Mouse (Mus musculus) forebrain, embryonic 11.5 days (tissue): ENCODE data around the gene Tmem164. TPM values are rescaled to one million over a fixed set of nuclear protein-coding genes. Genes with fewer than 3 reads are reported as not detected.

Experiments used
- ATAC-seq: fragments of 200-750 bp; cut with Nextera tagmentation; replicated peaks from 2 replicates; pipeline ENCODE4 v1.8.0; 2017; ENCODE audit warnings: moderate TSS enrichment; ENCODE audit not compliant: low FRiP score
- DNase-seq: peaks from one replicate; pipeline ENCODE4 v3.0.0-alpha.2; 2017; ENCODE audit warnings: low spot score
- H3K27ac ChIP-seq: fragments of 300-500 bp; sonication (generic); 2 replicates; pipeline ENCODE4 v1.5.1; 2014; ENCODE audit warnings: low read depth, low read length
- H3K27me3 ChIP-seq: fragments of 300-500 bp; sonication (generic); 2 replicates; pipeline ENCODE4 v1.6.1; 2014; ENCODE audit warnings: mild to moderate bottlenecking, low read length, mixed read lengths; ENCODE audit not compliant: control insufficient read depth, insufficient read depth
- H3K36me3 ChIP-seq: fragments of 300-500 bp; sonication (generic); 2 replicates; pipeline ENCODE4 v1.6.1; 2014; ENCODE audit warnings: mild to moderate bottlenecking, low read length, moderate library complexity, mixed read lengths; ENCODE audit not compliant: control insufficient read depth, insufficient read depth
- H3K4me1 ChIP-seq: fragments of 300-500 bp; sonication (generic); replicated peaks from 2 replicates; pipeline ENCODE4 v1.6.1; 2014; ENCODE audit warnings: low read length, mixed read lengths; ENCODE audit not compliant: control insufficient read depth, insufficient read depth
- H3K4me2 ChIP-seq: fragments of 300-500 bp; sonication (generic); 2 replicates; pipeline ENCODE4 v1.6.1; 2014; ENCODE audit warnings: low read depth, mild to moderate bottlenecking, low read length, moderate library complexity, mixed read lengths; ENCODE audit not compliant: severe bottlenecking
- H3K4me3 ChIP-seq: fragments of 300-500 bp; sonication (generic); 2 replicates; pipeline ENCODE4 v1.5.1; 2014; ENCODE audit warnings: low read depth, low read length
- H3K9ac ChIP-seq: fragments of 300-500 bp; sonication (generic); 2 replicates; pipeline ENCODE4 v1.6.1; 2014; ENCODE audit warnings: low read length
- H3K9me3 ChIP-seq: fragments of 300-500 bp; sonication (generic); 2 replicates; pipeline ENCODE4 v1.6.1; 2016; ENCODE audit warnings: low read length, mixed read lengths; ENCODE audit not compliant: control insufficient read depth
- WGBS: fragments of 180-500 bp; shearing (Covaris S2); extraction: QIAGEN DNeasy Blood & Tissue Kit; methylation state at CpG from one replicate; pipeline ENCODE4 v1.1.7; 2014; 5-methylcytosine and 5-hydroxymethylcytosine counted together
- polyA plus RNA-seq: library from polyadenylated mRNA; unstranded; fragments of >200 nt; fragmentation: Nextera tagmentation; extraction: Ambion mirVana; gene quantifications from 2 replicates; pipeline ENCODE4 v1.2.1, GENCODE M21; 2014

The Tmem164 gene
- polyA plus RNA-seq, 1 experiment from 2014 or later: 42.6 TPM

DNA sequence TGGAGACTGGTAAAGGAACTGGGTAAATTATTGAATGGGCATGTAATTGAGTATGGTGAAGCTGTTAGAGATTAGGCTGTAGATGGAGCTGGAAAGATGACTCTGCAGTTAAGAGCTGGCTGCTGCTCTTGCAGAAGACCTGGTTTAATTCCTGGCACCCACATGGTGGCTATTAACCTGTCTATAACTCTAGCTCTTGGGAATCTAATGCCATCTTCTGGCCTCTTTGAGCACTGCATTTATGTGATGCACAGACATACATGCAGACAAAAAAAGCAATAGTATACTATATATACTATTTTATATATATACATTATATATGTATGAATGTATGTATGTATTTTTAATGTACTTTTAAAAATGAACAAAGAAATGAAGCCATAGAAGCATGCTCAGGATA is 66.2 kb downstream of the Tmem164 start:
- Histone ChIP-seq H3K36me3 (no peaks in the 10 kb centered on the region; the same call in 1 of the 2 replicates), H3K9ac (no peak overlapping the region), H3K4me2 (no peak overlapping the region), H3K4me3 (no peak overlapping the region), H3K4me1 (no peaks in the 10 kb centered on the region), H3K27ac (no peak overlapping the region), H3K9me3 (no peaks in the 10 kb centered on the region), H3K27me3 (0 out of 2 replicates have a peak, but pooled peaks cover 2% of the 10 kb centered on the region)
- no peak for ATAC-seq
- DNase-seq: no peak

DNA sequence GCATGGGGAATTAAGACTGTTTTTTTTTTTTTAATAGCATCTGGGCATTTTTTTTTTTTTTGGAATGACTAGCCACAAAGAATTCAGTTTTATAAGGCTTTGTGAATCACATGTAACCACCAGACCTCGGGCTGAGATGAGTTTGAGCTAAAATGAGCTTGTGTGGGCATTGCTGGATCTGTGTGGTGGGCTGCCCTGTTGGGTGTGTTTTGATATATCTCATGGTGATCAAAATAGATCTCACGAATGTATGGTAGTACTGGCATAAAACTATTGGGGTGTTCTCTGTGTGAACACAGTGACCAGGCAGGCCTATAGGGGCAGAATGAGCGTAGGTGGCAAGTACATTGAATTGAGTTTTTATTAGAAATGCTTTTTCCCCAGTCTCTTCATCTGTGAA is 67.4 kb downstream of the Tmem164 start:
- Histone ChIP-seq H3K4me1 (no peaks in the 10 kb centered on the region), H3K9ac (no peak overlapping the region), H3K27ac (no peak overlapping the region), H3K4me2 (no peak overlapping the region), H3K36me3 (no peaks in the 10 kb centered on the region; the same call in 1 of the 2 replicates), H3K9me3 (no peaks in the 10 kb centered on the region), H3K4me3 (no peak overlapping the region), H3K27me3 (no peaks in the 10 kb centered on the region; the same call in 1 of the 2 replicates)
- DNase-seq: no peak
- ATAC-seq: no peak
- WGBS: 78% methylated on average over 3 of the region's 3 CpGs

DNA sequence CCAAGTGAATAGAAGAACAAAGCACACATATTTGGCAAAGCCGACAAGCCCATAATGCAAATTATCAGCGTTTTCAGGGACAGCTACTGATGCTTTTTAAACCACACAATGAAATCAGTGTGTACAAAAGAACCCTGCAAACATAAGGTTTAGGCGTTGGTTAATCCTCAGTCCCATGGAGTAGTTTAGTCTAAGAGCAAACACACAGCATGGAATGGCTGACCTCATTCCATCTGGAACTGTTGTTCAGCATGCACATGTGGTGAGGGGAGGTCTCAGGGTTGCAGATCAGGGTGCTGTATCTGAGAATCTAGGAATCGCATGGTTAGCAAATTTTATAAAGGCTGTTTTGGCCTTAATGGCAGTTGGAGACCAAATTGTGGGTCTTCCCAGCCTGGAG is 69.6 kb downstream of the Tmem164 start:
- H3K27me3 ChIP-seq: no peaks in the 10 kb centered on the region; the same call in 1 of the 2 replicates
- 42% methylated on average over 4 of the region's 4 CpGs for WGBS
- no peak for ATAC-seq

DNA sequence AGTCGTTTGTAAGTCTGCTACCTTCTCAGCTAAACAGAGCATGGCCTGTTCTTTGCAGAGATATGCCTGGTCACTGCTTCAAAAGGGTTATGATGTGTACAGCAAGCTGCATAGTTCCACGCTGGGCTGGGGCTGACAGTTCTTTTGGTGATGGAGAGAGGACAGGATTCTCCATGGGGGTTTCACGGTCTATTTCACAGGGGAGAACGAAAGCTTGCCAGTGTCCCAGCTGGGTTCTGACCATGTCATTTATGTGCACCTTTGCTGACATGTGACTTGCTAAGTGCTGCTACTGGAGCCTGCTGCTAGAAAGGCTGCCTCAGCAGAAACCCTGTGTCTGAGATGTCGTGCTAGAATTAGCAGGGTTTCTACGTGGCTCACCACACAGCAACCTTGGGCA is 74.3 kb downstream of the Tmem164 start:
- WGBS: 83% methylated on average over 6 of the region's 6 CpGs
- Histone ChIP-seq H3K4me3 (no peak overlapping the region), H3K4me2 (no peak overlapping the region), H3K27ac (no peak overlapping the region), H3K27me3 (peaks cover 8% of the 10 kb centered on the region; the same call in 1 of the 2 replicates), H3K36me3 (no peaks in the 10 kb centered on the region), H3K4me1 (no peaks in the 10 kb centered on the region), H3K9ac (no peak overlapping the region), H3K9me3 (no peaks in the 10 kb centered on the region)
- DNase-seq: no peak
- ATAC-seq: no peak

More for the DNA sequence above, 69.6 kb downstream of the Tmem164 start:
- H3K27ac ChIP-seq: no peak overlapping the region
- no peak overlapping the region for H3K4me2 ChIP-seq
- DNase-seq: no peak
- H3K9me3 ChIP-seq: no peaks in the 10 kb centered on the region
- H3K9ac ChIP-seq: no peak overlapping the region
- no peak overlapping the region for H3K4me3 ChIP-seq
- H3K36me3 ChIP-seq: no peaks in the 10 kb centered on the region; the same call in 1 of the 2 replicates
- H3K4me1 ChIP-seq: no peaks in the 10 kb centered on the region

DNA sequence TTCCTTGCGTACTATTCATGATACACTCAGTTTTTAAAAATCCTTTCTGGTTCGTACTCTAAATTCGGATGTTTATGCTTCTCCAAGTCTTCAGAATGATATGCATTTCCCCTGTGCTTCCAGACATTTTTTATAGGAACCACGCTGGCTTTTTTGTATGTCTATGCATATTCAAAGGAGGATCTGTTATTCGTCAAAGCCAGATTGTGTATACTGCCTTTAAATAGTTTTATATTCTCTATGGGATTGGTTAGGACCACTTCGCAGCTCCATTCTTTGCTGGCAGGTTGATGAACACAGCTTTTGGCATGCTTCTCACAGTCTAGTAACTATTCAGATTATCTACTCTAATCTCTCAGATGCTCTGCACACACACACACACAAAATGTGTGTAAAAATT is 79.2 kb downstream of the Tmem164 start:
- Histone ChIP-seq H3K27ac (no peak overlapping the region), H3K4me3 (no peak overlapping the region), H3K9ac (no peak overlapping the region), H3K27me3 (peaks cover 12% of the 10 kb centered on the region), H3K36me3 (no peaks in the 10 kb centered on the region), H3K9me3 (no peaks in the 10 kb centered on the region), H3K4me2 (no peak overlapping the region), H3K4me1 (no peaks in the 10 kb centered on the region)
- no peak for ATAC-seq
- DNase-seq: no peak
- WGBS: 91% methylated on average over 6 of the region's 6 CpGs

DNA sequence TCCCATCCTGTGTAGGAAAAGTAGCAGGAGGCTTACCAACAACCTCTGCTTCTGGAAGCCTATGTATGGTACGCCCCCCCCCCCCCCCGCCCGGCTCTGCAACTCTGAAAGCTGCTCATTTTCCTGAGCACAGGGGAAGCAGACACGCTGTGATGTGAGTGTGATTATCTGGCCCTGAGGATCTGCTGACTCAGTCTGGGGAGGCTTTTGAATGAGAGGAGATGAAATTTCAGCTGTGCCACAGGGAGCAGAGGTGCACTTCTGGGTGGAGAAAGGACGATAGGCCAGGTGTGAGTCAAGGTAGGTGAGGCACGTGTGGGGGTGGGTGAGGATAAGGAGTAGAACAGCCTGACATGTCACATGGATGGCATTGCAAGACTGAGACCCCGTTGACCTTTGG is 82.1 kb downstream of the Tmem164 start:
- Histone ChIP-seq H3K9ac (no peak overlapping the region), H3K27ac (no peak overlapping the region), H3K4me2 (no peak overlapping the region), H3K4me1 (no peaks in the 10 kb centered on the region), H3K4me3 (no peak overlapping the region), H3K27me3 (peaks cover 10% of the 10 kb centered on the region), H3K9me3 (no peaks in the 10 kb centered on the region), H3K36me3 (no peaks in the 10 kb centered on the region)
- ATAC-seq (no peak), DNase-seq (no peak)
- WGBS: 89% methylated on average over 6 of the region's 7 CpGs

DNA sequence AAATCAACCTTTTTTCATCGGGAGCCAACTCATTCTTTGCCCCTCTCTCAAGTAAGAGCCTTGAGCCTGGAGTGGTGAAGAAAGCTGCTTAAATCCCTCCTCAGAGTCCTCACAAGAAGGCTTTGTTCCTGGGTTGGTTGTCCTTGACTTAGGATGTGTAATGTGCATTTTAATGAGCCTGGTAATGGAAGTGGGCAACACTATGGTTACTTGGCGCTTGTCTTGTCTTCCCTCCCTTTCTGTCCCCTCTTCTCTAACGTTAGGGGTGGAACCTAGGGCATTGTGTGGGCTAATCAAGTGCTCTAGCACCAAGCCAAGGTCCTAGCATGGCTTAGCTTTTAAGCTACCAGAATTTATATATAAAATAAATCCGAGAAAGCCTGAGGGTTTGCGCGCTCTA is 88.5 kb downstream of the Tmem164 start:
- Histone ChIP-seq H3K27me3 (peaks cover 2% of the 10 kb centered on the region; the same call in 1 of the 2 replicates), H3K9ac (no peak overlapping the region), H3K4me3 (no peak overlapping the region), H3K36me3 (no peaks in the 10 kb centered on the region), H3K4me1 (no peaks in the 10 kb centered on the region), H3K4me2 (no peak overlapping the region), H3K9me3 (no peaks in the 10 kb centered on the region), H3K27ac (no peak overlapping the region)
- DNase-seq (no peak), ATAC-seq (no peak)
- WGBS: 84% methylated on average over 6 of the region's 6 CpGs

DNA sequence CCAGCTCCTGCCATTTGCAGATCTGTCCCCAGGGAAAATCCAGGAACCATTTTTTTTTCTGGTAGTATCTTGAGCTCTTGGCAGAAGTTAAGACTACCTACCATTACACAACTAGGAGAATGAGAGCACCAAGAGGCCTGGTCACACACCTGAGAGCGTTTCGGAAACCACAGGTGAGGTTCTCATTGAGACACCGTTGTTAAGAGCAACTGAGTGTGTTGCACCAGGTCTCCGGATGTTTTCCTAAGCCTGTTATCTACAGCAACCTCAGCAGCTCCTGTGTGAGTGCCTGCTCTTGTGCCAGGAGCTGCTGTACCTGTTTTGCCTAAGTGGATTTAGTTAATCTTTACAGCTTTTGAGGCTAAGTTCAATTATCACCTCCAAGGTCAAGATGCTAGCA is 92.5 kb downstream of the Tmem164 start:
- Histone ChIP-seq H3K4me3 (no peak overlapping the region), H3K36me3 (no peaks in the 10 kb centered on the region)
- no peak for ATAC-seq

DNA sequence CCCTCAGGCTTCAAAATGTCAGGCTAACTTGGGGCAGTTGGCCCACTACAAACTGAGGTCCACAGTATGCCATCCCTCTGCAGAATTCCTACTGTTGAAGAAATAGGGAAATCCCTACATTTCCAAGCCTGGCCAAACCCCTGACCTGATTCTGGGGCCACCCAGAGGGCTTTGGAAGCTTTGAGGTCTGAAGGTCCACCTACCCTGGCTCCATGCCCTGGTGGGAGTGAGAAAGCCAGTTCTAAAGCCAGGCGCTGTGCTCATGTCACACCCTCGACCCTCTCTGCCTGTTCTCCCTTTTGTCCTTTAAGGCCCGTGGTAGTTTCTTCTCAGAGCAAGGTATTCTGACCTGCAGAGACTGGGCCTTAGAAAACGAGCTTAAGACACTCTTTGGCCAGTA is 94.9 kb downstream of the Tmem164 start:
- WGBS: 64% methylated on average over 4 of the region's 4 CpGs
- H3K27me3 ChIP-seq: peaks cover 5% of the 10 kb centered on the region

More for the DNA sequence above, 92.5 kb downstream of the Tmem164 start:
- H3K27ac ChIP-seq: no peak overlapping the region
- no peak for DNase-seq
- H3K9ac ChIP-seq: no peak overlapping the region
- H3K4me2 ChIP-seq: no peak overlapping the region
- no peaks in the 10 kb centered on the region for H3K4me1 ChIP-seq
- WGBS: 83% methylated on average over 4 of the region's 4 CpGs
- peaks cover 5% of the 10 kb centered on the region; the same call in 1 of the 2 replicates for H3K27me3 ChIP-seq
- H3K9me3 ChIP-seq: no peaks in the 10 kb centered on the region

More for the DNA sequence above, 94.9 kb downstream of the Tmem164 start:
- Histone ChIP-seq H3K9me3 (no peaks in the 10 kb centered on the region), H3K4me1 (no peaks in the 10 kb centered on the region), H3K36me3 (no peaks in the 10 kb centered on the region), H3K4me3 (no peak overlapping the region), H3K4me2 (no peak overlapping the region), H3K27ac (no peak overlapping the region), H3K9ac (no peak overlapping the region)
- DNase-seq (no peak), ATAC-seq (no peak)
